Mouse (Mus musculus) limb, embryonic 15.5 days (tissue): Measurements from ENCODE around the gene Dusp9. TPM values are rescaled to one million over a fixed set of nuclear protein-coding genes. Genes with fewer than 3 reads are reported as not detected.

Experiments used
- ATAC-seq: fragments of 200-750 bp; cut with Nextera tagmentation; 2 replicates; pipeline ENCODE4 v1.8.0; 2017; ENCODE audit warnings: low read depth, moderate TSS enrichment; ENCODE audit not compliant: insufficient number of reproducible peaks, low FRiP score, low TSS enrichment
- H3K27ac ChIP-seq: fragments of 300-500 bp; sonication (generic); 2 replicates; pipeline ENCODE4 v1.5.1; 2015; ENCODE audit warnings: moderate library complexity, mild to moderate bottlenecking, inconsistent platforms
- H3K27me3 ChIP-seq: fragments of 300-500 bp; sonication (generic); 2 replicates; pipeline ENCODE4 v1.6.1; 2015; ENCODE audit warnings: inconsistent platforms
- H3K36me3 ChIP-seq: fragments of 300-500 bp; sonication (generic); 2 replicates; pipeline ENCODE4 v1.6.1; 2015; ENCODE audit warnings: inconsistent platforms
- H3K4me1 ChIP-seq: fragments of 300-500 bp; sonication (generic); 2 replicates; pipeline ENCODE4 v1.6.1; 2015; ENCODE audit warnings: inconsistent platforms
- H3K4me2 ChIP-seq: fragments of 300-500 bp; sonication (generic); 2 replicates; pipeline ENCODE4 v1.6.1; 2015; ENCODE audit warnings: mild to moderate bottlenecking, inconsistent platforms
- H3K4me3 ChIP-seq: fragments of 300-500 bp; sonication (generic); 2 replicates; pipeline ENCODE4 v1.5.1; 2015; ENCODE audit warnings: mild to moderate bottlenecking, inconsistent platforms
- H3K9ac ChIP-seq: fragments of 300-500 bp; sonication (generic); 2 replicates; pipeline ENCODE4 v1.6.1; 2015; ENCODE audit warnings: inconsistent platforms
- H3K9me3 ChIP-seq: fragments of 300-500 bp; sonication (generic); 2 replicates; pipeline ENCODE4 v1.6.1; 2016; ENCODE audit warnings: inconsistent platforms
- WGBS: fragments of 180-500 bp; shearing (Covaris S2); methylation state at CpG from one replicate; pipeline ENCODE4 v1.1.7; 2015; 5-methylcytosine and 5-hydroxymethylcytosine counted together
- polyA plus RNA-seq: library from polyadenylated mRNA; unstranded; fragments of >200 nt; fragmentation: Nextera tagmentation; extraction: Ambion mirVana; gene quantifications from 2 replicates; pipeline ENCODE4 v1.2.1, GENCODE M21; 2015

Dusp9 gene
- polyA plus RNA-seq, 1 experiment from 2014 or later, result 7.1 TPM

GRCm38 (mm10) chrX:73672879-73673618, 33.8 kb downstream of the Dusp9 start, which contains the start of gene Slc6a8:
Slc6a8 (plus strand) TSS chrX:73673150.
- Histone ChIP-seq H3K9me3 (no peaks in the 10 kb centered on the region), H3K27ac (peak within 1 kb of the TSS; percentile 76), H3K4me1 (peaks cover 15% of the 10 kb centered on the region), H3K4me3 (peak within 1 kb of the TSS; percentile 63), H3K36me3 (peaks cover 19% of the 10 kb centered on the region), H3K27me3 (0 out of 2 replicates have a peak, but pooled peaks cover 7% of the 10 kb centered on the region), H3K9ac (peak within 1 kb of the TSS; percentile 63), H3K4me2 (peak within 1 kb of the TSS; percentile 67)
- WGBS, result 21% methylated on average over 31 of the region's 72 CpGs
- peak; percentile 71 for ATAC-seq

GRCm38 (mm10) chrX:73673619-73673967, 34.4 kb downstream of the Dusp9 start:
- H3K36me3 ChIP-seq, result peaks cover 21% of the 10 kb centered on the region
- 0 out of 2 replicates have a peak, but pooled peaks cover 7% of the 10 kb centered on the region for H3K27me3 ChIP-seq
- peak overlapping the region; percentile 63 for H3K4me3 ChIP-seq
- ATAC-seq, result no peak
- peak overlapping the region; percentile 76 for H3K27ac ChIP-seq
- peak overlapping the region; percentile 63 for H3K9ac ChIP-seq
- WGBS, result 18% methylated on average over 30 of the region's 42 CpGs
- peak overlapping the region; percentile 67 for H3K4me2 ChIP-seq
- no peaks in the 10 kb centered on the region for H3K9me3 ChIP-seq
- H3K4me1 ChIP-seq, result peaks cover 15% of the 10 kb centered on the region

DNA sequence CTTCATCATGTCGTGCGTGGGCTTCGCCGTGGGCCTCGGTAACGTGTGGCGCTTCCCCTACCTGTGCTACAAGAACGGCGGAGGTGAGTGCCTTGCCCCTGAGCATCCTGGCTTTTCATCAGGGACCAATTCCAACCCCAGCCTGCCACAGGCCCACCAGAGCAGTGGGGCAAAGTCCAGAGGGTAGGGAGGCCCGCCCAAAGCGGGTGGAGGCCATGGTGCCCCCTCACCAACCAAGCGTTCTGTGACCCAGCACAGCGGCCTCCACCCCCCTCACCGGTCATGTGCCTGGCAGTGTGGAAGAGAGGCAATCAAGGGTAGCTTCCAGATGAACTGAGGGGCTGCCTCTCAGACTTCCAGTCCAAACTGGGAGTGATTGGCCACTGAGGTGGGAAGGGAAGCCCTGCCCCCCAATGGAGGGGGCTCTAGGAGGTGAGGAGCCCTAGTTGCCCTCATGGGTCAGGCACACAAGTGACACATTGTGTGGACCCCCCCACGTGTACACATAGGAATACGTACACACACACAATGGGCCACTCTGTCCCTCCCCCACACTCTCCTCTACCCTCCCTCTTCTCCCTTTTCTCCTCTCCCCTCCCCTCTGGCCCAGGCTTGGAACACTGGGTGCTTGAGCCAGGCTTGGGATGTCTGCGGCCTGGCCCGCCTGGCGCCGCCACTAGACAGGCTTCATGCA, 34.9 kb downstream of the Dusp9 start:
- Histone ChIP-seq H3K27ac (peak overlapping the region; percentile 76), H3K27me3 (0 out of 2 replicates have a peak, but pooled peaks cover 7% of the 10 kb centered on the region), H3K4me3 (peak overlapping the region; percentile 63), H3K9me3 (no peaks in the 10 kb centered on the region), H3K9ac (peak overlapping the region; percentile 63), H3K36me3 (peaks cover 27% of the 10 kb centered on the region), H3K4me2 (peak overlapping the region; percentile 67), H3K4me1 (peaks cover 15% of the 10 kb centered on the region)
- ATAC-seq, result 0 out of 2 replicates have a peak, but pooled peaks have one; percentile 16
- WGBS, result 23% methylated on average over 20 of the region's 20 CpGs

- no peaks in the 10 kb centered on the region for H3K9me3 ChIP-seq
- H3K4me2 ChIP-seq, result peak overlapping the region; percentile 67
- H3K27ac ChIP-seq, result no peak overlapping the region
- peaks cover 34% of the 10 kb centered on the region for H3K36me3 ChIP-seq
- WGBS, result 78% methylated on average over 2 of the region's 2 CpGs
- H3K4me1 ChIP-seq, result peaks cover 15% of the 10 kb centered on the region
- no peak overlapping the region for H3K9ac ChIP-seq
- H3K27me3 ChIP-seq, result 0 out of 2 replicates have a peak, but pooled peaks cover 7% of the 10 kb centered on the region
- peak overlapping the region; percentile 63; the same call in 1 of the 2 replicates for H3K4me3 ChIP-seq
- no peak for ATAC-seq
Measured at GRCm38 (mm10) chrX:73675231-73675630, 36.0 kb downstream of the Dusp9 start.

GRCm38 (mm10) chrX:73676668-73677067, 37.4 kb downstream of the Dusp9 start:
- Histone ChIP-seq H3K36me3 (peaks cover 39% of the 10 kb centered on the region), H3K4me2 (no peak overlapping the region), H3K27me3 (0 out of 2 replicates have a peak, but pooled peaks cover 7% of the 10 kb centered on the region), H3K27ac (no peak overlapping the region), H3K9ac (no peak overlapping the region), H3K9me3 (no peaks in the 10 kb centered on the region), H3K4me1 (peaks cover 15% of the 10 kb centered on the region), H3K4me3 (no peak overlapping the region)
- ATAC-seq, result no peak
- 92% methylated on average over 4 of the region's 4 CpGs for WGBS

DNA sequence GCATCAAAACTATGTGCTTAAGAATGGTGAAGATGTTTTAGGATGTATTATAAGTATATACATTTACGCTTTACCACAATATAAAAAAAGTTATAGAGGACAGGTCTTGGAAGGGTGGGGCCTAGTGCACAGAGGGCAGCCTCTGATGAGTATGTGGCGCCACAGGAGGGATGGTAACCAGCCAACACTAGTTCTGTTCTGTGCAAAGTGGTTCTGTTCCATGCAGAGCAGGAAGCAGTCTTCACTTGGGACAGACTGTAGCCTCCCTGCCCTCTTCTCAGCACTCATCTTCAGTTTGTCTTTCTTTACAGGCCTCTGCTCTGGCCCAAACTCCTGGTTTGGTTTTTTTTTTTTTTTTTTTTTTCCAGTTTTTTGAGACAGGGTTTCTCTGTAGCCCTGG, 44.9 kb downstream of the Dusp9 start:
- H3K27ac ChIP-seq, result no peak overlapping the region
- H3K4me3 ChIP-seq, result no peak overlapping the region
- 0 out of 2 replicates have a peak, but pooled peaks cover 2% of the 10 kb centered on the region for H3K27me3 ChIP-seq
- H3K9me3 ChIP-seq, result no peaks in the 10 kb centered on the region
- H3K9ac ChIP-seq, result no peak overlapping the region
- ATAC-seq, result no peak
- H3K4me1 ChIP-seq, result no peaks in the 10 kb centered on the region
- H3K36me3 ChIP-seq, result peaks cover 45% of the 10 kb centered on the region
- 85% methylated on average over 2 of the region's 2 CpGs for WGBS
- no peak overlapping the region for H3K4me2 ChIP-seq

DNA sequence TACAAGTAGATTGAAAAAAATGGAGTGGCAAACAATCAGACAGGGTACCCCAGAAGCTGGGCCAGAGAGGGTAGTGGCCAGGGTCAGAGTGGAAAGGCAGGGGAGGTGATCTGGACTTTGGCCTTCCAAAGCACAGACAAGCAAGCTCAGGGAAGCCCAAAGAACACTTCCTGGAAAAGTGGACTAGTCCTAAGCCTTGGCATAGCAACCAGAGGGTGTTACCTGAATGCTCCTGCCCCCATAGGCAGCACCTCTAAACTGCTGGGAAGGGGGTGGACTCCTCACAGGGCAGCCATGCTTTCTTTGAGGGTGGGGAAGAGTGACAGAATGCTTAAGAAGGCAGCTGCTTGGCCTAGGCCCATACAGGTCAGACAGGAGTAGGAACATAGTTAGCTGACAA, 45.8 kb downstream of the Dusp9 start:
- Histone ChIP-seq H3K36me3 (peaks cover 43% of the 10 kb centered on the region), H3K4me1 (no peaks in the 10 kb centered on the region), H3K27me3 (0 out of 2 replicates have a peak, but pooled peaks cover 2% of the 10 kb centered on the region), H3K4me2 (no peak overlapping the region), H3K27ac (no peak overlapping the region), H3K4me3 (no peak overlapping the region), H3K9me3 (no peaks in the 10 kb centered on the region), H3K9ac (no peak overlapping the region)
- ATAC-seq, result no peak

GRCm38 (mm10) chrX:73685629-73686028, 46.4 kb downstream of the Dusp9 start:
- no peak overlapping the region for H3K4me3 ChIP-seq
- no peak overlapping the region for H3K9ac ChIP-seq
- ATAC-seq, result no peak
- H3K4me2 ChIP-seq, result no peak overlapping the region
- H3K27ac ChIP-seq, result no peak overlapping the region
- no peaks in the 10 kb centered on the region for H3K4me1 ChIP-seq
- 53% methylated on average over 3 of the region's 3 CpGs for WGBS
- peaks cover 40% of the 10 kb centered on the region for H3K36me3 ChIP-seq
- H3K27me3 ChIP-seq, result 0 out of 2 replicates have a peak, but pooled peaks cover 2% of the 10 kb centered on the region
- no peaks in the 10 kb centered on the region for H3K9me3 ChIP-seq

DNA sequence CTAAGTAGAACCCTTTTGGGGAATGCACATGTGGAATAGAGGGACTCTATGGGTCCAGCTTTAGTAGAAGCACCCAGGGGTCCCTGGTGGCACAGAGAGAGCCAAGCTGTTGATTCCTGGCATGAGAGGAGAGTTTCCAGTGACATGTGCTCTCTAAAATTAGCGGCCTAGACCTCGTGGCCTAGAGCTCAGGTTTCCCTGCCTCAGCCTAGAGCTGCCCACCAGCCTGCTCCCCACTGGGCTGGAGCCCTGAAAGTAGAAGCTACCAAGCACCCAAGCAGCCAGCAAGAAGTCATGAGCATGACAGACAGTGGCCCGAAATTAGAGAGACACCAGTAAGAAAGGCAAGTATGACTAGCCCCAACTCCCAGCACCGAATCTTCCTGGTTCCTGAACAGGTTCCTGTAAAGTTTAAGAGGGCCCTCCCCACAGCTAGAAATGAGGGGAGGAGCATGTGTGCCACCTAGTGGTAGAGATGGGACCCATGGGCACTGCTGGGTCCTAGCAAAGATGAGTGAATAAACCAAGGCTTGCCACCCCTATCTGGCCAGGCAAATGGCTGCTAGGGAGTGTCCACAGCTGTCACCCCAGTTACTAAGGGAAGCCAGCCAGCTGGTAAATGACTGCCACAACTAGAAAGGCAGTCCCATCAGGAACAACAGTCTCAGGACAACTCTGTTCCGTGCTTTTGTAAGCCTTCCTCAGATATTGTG, 51.9 kb downstream of the Dusp9 start:
- ATAC-seq, result no peak
- Histone ChIP-seq H3K9me3 (no peaks in the 10 kb centered on the region), H3K4me1 (no peaks in the 10 kb centered on the region), H3K27me3 (no peaks in the 10 kb centered on the region), H3K27ac (no peak overlapping the region), H3K9ac (no peak overlapping the region), H3K4me3 (no peak overlapping the region), H3K4me2 (no peak overlapping the region), H3K36me3 (peaks cover 23% of the 10 kb centered on the region)
- 59% methylated on average over 5 of the region's 5 CpGs for WGBS
